Mouse (Mus musculus) heart, embryonic 13.5 days (tissue): ENCODE results near the gene Sntn. TPM values are rescaled to one million over a fixed set of nuclear protein-coding genes. Genes with fewer than 3 reads are reported as not detected.

Experiments
- ATAC-seq: fragments of 200-750 bp; cut with Nextera tagmentation; 2 replicates; pipeline ENCODE4 v1.8.0; 2017; ENCODE audit warnings: moderate TSS enrichment; ENCODE audit not compliant: insufficient number of reproducible peaks, low FRiP score, low TSS enrichment; ENCODE audit errors: extremely low read depth
- H3K27ac ChIP-seq: fragments of 300-500 bp; sonication (generic); replicated peaks from 2 replicates; pipeline ENCODE4 v1.5.1; 2015; ENCODE audit warnings: moderate library complexity, mild to moderate bottlenecking, inconsistent platforms
- H3K27me3 ChIP-seq: fragments of 300-500 bp; sonication (generic); replicated peaks from 2 replicates; pipeline ENCODE4 v1.6.1; 2015; ENCODE audit warnings: mild to moderate bottlenecking, inconsistent platforms
- H3K36me3 ChIP-seq: fragments of 300-500 bp; sonication (generic); 2 replicates; pipeline ENCODE4 v1.6.1; 2015; ENCODE audit warnings: mild to moderate bottlenecking, inconsistent platforms
- H3K4me1 ChIP-seq: fragments of 300-500 bp; sonication (generic); 2 replicates; pipeline ENCODE4 v1.6.1; 2015; ENCODE audit warnings: inconsistent platforms
- H3K4me2 ChIP-seq: fragments of 300-500 bp; sonication (generic); 2 replicates; pipeline ENCODE4 v1.6.1; 2015; ENCODE audit warnings: inconsistent platforms, mild to moderate bottlenecking, moderate library complexity
- H3K4me3 ChIP-seq: fragments of 300-500 bp; sonication (generic); 2 replicates; pipeline ENCODE4 v1.5.1; 2015; ENCODE audit warnings: moderate library complexity, mild to moderate bottlenecking, inconsistent platforms
- H3K9ac ChIP-seq: fragments of 300-500 bp; sonication (generic); 2 replicates; pipeline ENCODE4 v1.6.1; 2015; ENCODE audit warnings: inconsistent platforms, mild to moderate bottlenecking, moderate library complexity
- H3K9me3 ChIP-seq: fragments of 300-500 bp; sonication (generic); 2 replicates; pipeline ENCODE4 v1.6.1; 2016; ENCODE audit warnings: inconsistent platforms
- WGBS: fragments of 180-500 bp; shearing (Covaris S2); methylation state at CpG from one replicate; pipeline ENCODE4 v1.1.7; 2015; ENCODE audit warnings: mixed read lengths; 5-methylcytosine and 5-hydroxymethylcytosine counted together
- polyA plus RNA-seq: library from polyadenylated mRNA; unstranded; fragments of >200 nt; fragmentation: Nextera tagmentation; extraction: Ambion mirVana; gene quantifications from 2 replicates; pipeline ENCODE4 v1.2.1, GENCODE M21; 2015

Sntn gene
- not detected in 2 replicates for polyA plus RNA-seq

DNA sequence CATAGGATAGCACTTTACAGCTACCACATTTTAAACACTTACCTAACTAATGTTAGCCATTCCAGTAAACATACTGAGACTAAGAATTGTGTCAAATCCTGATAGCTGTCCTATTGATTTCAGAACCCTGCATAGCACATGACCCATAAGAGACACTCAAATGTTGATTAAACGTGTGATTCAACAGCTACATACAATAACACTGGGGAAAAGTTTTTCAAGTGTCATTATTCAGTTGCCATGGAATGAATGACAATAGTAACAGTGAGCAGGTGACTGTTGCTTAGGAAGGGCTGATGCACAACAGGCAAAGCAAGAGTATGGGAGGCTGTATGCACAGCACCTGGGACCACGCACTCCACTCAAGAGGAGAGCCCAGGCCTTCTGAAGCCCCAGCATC is at the start of gene Sntn:
Gene Sntn, plus strand, starts transcription at position 301 of the 400 bp plus-strand sequence.
- Histone ChIP-seq H3K4me3 (no peak within 1 kb of the TSS), H3K27me3 (no peaks in the 10 kb centered on the region), H3K9me3 (no peaks in the 10 kb centered on the region), H3K4me1 (no peaks in the 10 kb centered on the region), H3K27ac (no peak within 1 kb of the TSS), H3K9ac (no peak within 1 kb of the TSS), H3K4me2 (no peak within 1 kb of the TSS), H3K36me3 (no peaks in the 10 kb centered on the region)
- no peak for ATAC-seq
- WGBS: 76% methylated on average over 2 of the region's 2 CpGs

DNA sequence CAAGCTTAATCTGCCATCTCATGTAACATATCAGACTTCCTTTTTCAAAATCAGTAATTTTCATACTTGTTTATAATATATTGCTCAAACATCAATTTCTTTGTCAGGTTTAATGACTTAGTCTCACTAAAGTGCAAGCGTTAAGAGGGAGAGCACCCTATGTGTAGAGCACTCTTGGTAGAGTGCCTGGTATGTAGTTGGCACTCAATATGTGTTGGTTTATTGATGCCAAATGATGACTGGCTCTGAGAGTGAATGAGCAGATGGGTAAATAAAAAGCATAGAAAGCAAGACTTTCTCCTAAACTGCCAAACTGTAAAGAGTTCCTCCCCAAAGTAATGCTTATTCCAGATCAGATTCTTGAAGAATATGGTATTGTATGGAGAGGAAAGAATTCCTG is 20.8 kb upstream of the Sntn start:
- Histone ChIP-seq H3K9me3 (no peaks in the 10 kb centered on the region), H3K27ac (no peak overlapping the region), H3K36me3 (no peaks in the 10 kb centered on the region), H3K27me3 (no peaks in the 10 kb centered on the region), H3K4me1 (no peaks in the 10 kb centered on the region), H3K4me3 (no peak overlapping the region), H3K4me2 (no peak overlapping the region), H3K9ac (no peak overlapping the region)
- no peak for ATAC-seq
- 81% methylated on average over 1 of the region's 1 CpGs for WGBS

DNA sequence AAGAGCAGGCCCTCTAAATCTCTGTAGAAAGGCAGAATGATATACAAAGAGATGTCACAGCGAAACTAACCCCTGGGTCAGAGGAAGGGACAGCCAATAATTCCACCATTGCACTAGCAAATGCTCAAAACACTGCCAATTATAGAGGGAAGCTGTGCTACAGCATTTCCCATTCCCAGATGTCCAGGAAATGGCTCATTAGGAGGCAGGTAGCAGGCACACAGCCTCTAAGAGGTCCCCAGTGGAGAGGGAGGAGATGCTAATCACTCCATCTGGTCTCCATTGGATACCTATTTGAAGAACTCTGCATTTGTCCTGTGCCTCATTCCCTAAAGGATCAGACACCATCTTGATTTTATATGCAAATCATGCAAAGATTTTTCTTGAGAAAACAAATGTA is 19.6 kb upstream of the Sntn start:
- Histone ChIP-seq H3K9me3 (no peaks in the 10 kb centered on the region), H3K27me3 (no peaks in the 10 kb centered on the region), H3K4me1 (no peaks in the 10 kb centered on the region), H3K27ac (no peak overlapping the region), H3K4me2 (no peak overlapping the region), H3K4me3 (no peak overlapping the region), H3K36me3 (no peaks in the 10 kb centered on the region), H3K9ac (no peak overlapping the region)
- no peak for ATAC-seq
- 72% methylated on average over 1 of the region's 1 CpGs for WGBS

DNA sequence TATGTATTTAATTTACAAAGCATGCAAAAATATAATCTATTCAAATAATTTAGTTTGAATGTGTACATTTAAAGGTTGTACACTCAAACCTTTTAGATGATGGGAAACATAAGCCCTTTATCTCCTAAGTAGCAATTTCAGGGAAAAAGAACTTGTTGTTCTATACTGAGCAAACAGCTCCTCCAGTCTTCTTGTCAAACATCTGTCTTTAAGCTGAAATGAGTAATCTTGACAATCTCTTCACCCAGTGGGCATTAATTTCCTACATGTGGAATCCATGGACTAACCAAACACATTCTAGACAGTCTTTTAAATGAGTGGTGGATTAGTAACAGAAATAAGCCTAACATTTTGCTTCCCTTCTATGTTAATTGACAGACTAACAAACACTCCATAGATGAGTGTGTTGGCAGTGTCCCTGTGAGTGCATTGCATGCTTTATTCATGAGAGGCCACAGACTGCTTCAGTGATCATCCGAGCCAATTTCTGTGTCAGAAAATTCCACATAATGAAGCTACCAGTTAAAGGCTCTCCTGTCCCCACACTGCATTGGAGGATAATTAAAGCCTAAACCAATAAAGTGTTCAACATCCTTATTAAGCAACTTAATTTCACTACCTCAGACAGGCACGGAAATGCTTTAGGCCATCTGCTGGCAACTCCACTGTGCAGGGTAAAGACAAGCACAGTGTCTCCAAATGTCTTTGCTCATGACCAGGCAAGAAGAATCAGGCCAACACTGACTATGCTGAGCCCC is 19.0 kb upstream of the Sntn start:
- no peak for ATAC-seq
- no peaks in the 10 kb centered on the region for H3K9me3 ChIP-seq
- no peaks in the 10 kb centered on the region for H3K36me3 ChIP-seq

DNA sequence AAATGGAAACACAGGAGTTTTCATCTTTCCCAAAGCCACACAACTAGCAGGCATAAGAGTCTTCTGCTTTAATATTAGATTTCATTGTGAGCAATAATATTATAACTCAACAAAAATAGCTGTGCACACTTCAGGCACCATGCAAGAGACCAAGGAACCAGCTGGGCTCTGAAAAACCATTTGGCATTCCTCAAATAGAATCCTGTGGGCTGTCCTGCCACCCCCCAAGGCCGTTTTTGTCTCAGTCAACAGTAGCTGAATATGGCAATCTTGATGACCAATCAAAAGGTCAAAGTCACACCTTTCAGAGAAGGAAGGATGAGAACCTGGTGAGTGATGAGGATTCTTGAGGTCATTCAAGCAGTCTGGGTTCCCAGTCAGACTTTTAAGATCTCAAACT is 16.0 kb downstream of the Sntn start:
- no peaks in the 10 kb centered on the region for H3K4me1 ChIP-seq
- WGBS: 26% methylated on average over 1 of the region's 1 CpGs
- H3K4me3 ChIP-seq: no peak overlapping the region
- ATAC-seq: no peak
- H3K36me3 ChIP-seq: no peaks in the 10 kb centered on the region
- no peaks in the 10 kb centered on the region for H3K27me3 ChIP-seq
- no peaks in the 10 kb centered on the region for H3K9me3 ChIP-seq
- H3K27ac ChIP-seq: no peak overlapping the region
- no peak overlapping the region for H3K9ac ChIP-seq
- no peak overlapping the region for H3K4me2 ChIP-seq

More for the DNA sequence above, 19.0 kb upstream of the Sntn start:
- Histone ChIP-seq H3K27me3 (no peaks in the 10 kb centered on the region), H3K4me3 (no peak overlapping the region), H3K9ac (no peak overlapping the region), H3K27ac (no peak overlapping the region), H3K4me1 (no peaks in the 10 kb centered on the region), H3K4me2 (no peak overlapping the region)
- WGBS: 73% methylated on average over 2 of the region's 2 CpGs

DNA sequence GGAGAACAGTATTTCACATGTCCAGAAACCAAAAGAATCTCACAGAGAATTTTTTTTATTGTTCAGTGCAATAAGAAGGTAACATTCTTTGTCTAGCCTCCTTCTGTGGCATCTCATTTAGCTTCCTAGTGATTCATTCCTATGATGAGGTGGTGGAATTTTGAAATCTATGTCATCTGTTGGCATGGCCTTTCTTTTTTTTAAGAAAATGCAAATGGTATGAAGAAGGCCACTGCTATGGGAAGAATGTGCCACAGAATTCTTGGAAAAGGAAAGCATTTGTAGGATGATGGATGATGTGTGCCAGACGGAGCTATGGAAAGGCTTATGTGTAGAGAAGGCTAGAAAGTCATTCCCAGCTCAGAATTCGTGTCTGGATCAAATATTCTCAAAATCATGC is 19.8 kb downstream of the Sntn start:
- H3K4me3 ChIP-seq: no peak overlapping the region
- H3K4me2 ChIP-seq: no peak overlapping the region
- no peak overlapping the region for H3K27ac ChIP-seq
- H3K9ac ChIP-seq: no peak overlapping the region
- no peaks in the 10 kb centered on the region for H3K36me3 ChIP-seq
- no peaks in the 10 kb centered on the region for H3K4me1 ChIP-seq
- H3K9me3 ChIP-seq: no peaks in the 10 kb centered on the region
- no peak for ATAC-seq
- H3K27me3 ChIP-seq: no peaks in the 10 kb centered on the region
- WGBS: 55% methylated on average over 2 of the region's 2 CpGs

DNA sequence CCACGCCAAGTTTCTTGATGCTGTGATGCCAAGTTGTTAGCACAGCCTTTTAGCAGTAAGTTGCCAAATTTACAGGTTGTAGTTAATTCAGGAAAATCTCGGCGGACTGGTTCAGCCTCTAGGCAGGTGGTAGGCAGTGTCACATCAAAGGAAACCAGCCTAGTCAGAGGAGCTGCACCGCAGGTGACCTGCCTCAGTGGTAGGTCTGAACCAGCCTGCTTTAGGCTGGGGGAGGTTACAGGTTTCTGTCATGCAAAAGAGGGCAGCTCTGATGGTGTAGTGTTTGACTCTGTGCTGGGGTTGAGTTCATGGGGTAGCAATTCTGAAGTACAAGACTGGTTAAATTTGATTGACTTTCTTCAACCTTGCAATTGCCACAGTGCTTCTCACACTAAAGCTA is 61.6 kb downstream of the Sntn start:
- no peak overlapping the region for H3K9ac ChIP-seq
- H3K4me3 ChIP-seq: no peak overlapping the region
- H3K9me3 ChIP-seq: 0 out of 2 replicates have a peak, but pooled peaks cover 6% of the 10 kb centered on the region
- no peaks in the 10 kb centered on the region for H3K4me1 ChIP-seq
- no peaks in the 10 kb centered on the region for H3K36me3 ChIP-seq
- no peak overlapping the region for H3K27ac ChIP-seq
- 26% methylated on average over 4 of the region's 4 CpGs for WGBS
- ATAC-seq: no peak
- H3K27me3 ChIP-seq: no peaks in the 10 kb centered on the region
- no peak overlapping the region for H3K4me2 ChIP-seq

Other genes with a start within 250 kb of the Sntn start
- gene Gm281, start 243.6 kb downstream of the Sntn start, polyA plus RNA-seq: not detected in 2 replicates